Mouse (Mus musculus): ENCODE data around the gene Schip1. TPM values are rescaled to one million over a fixed set of nuclear protein-coding genes. Genes with fewer than 3 reads are reported as not detected.

The Schip1 gene
- polyA plus RNA-seq, 1 experiment = 29.5 TPM

DNA sequence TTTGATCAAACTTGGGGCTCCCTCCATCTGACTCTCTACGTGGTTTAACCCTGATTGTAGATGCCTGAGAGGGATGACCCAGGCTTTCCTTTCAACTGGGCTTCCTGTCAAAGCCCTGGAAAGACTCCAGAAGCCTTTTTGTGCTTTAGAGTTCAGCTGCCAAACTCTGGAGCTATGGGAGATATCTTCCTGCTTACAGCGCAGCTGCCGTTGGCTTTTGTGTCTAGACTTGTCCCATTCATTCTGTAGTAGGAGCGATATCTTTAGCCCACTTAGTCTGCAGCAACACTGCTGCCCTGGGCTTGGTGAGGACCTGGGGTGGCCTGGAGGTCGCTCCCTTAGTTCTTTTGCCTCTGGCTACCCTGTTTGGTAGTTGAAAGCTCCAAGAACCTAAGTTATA, 56.7 kb downstream of the Schip1 start:
- 27% methylated on average over 5 of the region's 5 CpGs for WGBS
- no peak for TF ChIP-seq CTCF (IDR thresholded peaks at IDR 0.05; ENCODE audit: insufficient read depth, low read length)
- TF ChIP-seq POLR2A (IDR thresholded peaks at IDR 0.05; ENCODE audit: borderline replicate concordance, extremely low read depth, low read depth, low read length) = no peak
- no peak for DNase-seq

GRCm38 (mm10) chr3:68126284-68126856, 61.8 kb downstream of the Schip1 start:
- WGBS = 74% methylated on average over 6 of the region's 6 CpGs

More for the DNA sequence above, 56.7 kb downstream of the Schip1 start:
- H3K4me3 ChIP-seq (replicated peaks; ENCODE audit: extremely low read depth, low read depth, low read length) = no peak overlapping the region
- H3K4me1 ChIP-seq (ENCODE audit: control insufficient read depth, insufficient read depth, low read length) = no peaks in the 10 kb centered on the region

GRCm38 (mm10) chr3:68130386-68130785, 65.8 kb downstream of the Schip1 start:
- no peaks in the 10 kb centered on the region for H3K4me1 ChIP-seq (ENCODE audit: control insufficient read depth, insufficient read depth, low read length)
- WGBS = 88% methylated on average over 1 of the region's 1 CpGs
- H3K4me3 ChIP-seq (replicated peaks; ENCODE audit: extremely low read depth, low read depth, low read length) = no peak overlapping the region
- no peak for DNase-seq
- TF ChIP-seq CTCF (IDR thresholded peaks at IDR 0.05; ENCODE audit: insufficient read depth, low read length) (no peak), POLR2A (IDR thresholded peaks at IDR 0.05; ENCODE audit: borderline replicate concordance, extremely low read depth, low read depth, low read length) (no peak)

More at GRCm38 (mm10) chr3:68126284-68126856, 61.8 kb downstream of the Schip1 start:
- Histone ChIP-seq H3K4me1 (ENCODE audit: control insufficient read depth, insufficient read depth, low read length) (no peaks in the 10 kb centered on the region), H3K4me3 (replicated peaks; ENCODE audit: extremely low read depth, low read depth, low read length) (no peak overlapping the region)
- TF ChIP-seq POLR2A (IDR thresholded peaks at IDR 0.05; ENCODE audit: borderline replicate concordance, extremely low read depth, low read depth, low read length) (no peak), CTCF (IDR thresholded peaks at IDR 0.05; ENCODE audit: insufficient read depth, low read length) (no peak)
- no peak for DNase-seq

DNA sequence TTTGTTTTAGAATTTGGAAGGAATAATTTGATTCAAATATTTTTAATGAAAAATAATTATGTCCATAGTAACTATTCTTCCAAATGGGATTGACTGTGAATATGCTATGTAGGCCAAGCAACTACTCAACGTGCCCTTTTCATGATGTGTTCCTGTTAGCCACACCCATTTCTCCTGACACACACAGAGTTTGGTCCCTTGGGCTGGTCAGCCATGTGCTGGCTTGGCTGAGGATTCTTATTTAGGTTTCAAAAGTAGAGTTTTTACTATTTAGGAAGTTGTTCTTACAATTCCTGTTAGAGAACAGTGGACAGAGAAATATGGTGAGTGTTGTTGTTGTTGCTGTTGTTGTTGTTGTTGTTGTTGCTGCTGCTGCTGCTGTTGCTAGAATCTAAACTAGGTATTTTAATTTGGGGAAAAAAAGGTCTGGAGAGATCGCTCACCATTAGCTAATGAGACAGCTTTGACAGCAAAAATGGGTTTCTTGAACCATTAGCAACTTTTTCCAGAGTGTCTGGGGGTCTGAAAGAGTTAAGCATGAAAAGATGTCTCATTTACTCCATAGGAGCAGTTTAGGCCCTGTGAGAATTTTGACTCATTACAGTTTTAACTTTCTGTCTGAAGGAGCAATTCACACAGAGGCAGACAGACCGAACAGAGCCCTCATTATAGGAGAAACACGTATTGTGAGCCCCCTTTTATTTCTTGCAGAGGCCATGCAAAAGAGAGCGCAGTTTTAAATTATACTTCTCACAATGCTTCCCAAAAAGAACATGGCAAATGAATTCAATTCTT, 74.4 kb downstream of the Schip1 start:
- Histone ChIP-seq H3K4me1 (ENCODE audit: control insufficient read depth, insufficient read depth, low read length) (no peaks in the 10 kb centered on the region), H3K4me3 (replicated peaks; ENCODE audit: extremely low read depth, low read depth, low read length) (no peak overlapping the region)
- no peak for DNase-seq
- no peak for TF ChIP-seq CTCF (IDR thresholded peaks at IDR 0.05; ENCODE audit: insufficient read depth, low read length)
- no peak for TF ChIP-seq POLR2A (IDR thresholded peaks at IDR 0.05; ENCODE audit: borderline replicate concordance, extremely low read depth, low read depth, low read length)
- WGBS = 79% methylated on average over 5 of the region's 5 CpGs

DNA sequence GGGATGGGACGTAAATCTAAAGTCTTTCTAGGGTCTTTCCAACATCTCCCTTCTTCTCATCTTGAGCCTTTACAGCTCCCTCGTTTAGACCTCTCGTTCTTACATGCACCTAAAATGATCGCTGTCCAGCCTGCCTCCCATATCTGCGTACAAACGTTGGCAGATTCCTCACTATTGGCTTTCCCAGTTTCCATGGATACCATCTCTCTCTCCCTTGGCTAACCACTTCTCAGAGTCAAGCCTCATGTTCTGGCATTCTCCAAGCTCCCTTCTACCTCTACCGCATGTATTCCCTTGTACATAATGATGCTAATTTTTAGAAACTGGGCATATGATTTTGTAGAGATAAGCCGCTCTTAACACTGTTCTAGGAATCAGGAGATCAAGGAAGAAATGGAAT, 86.1 kb downstream of the Schip1 start:
- no peak for TF ChIP-seq CTCF (IDR thresholded peaks at IDR 0.05; ENCODE audit: insufficient read depth, low read length)
- TF ChIP-seq POLR2A (IDR thresholded peaks at IDR 0.05; ENCODE audit: borderline replicate concordance, extremely low read depth, low read depth, low read length) = no peak
- 71% methylated on average over 8 of the region's 8 CpGs for WGBS
- Histone ChIP-seq H3K4me1 (ENCODE audit: control insufficient read depth, insufficient read depth, low read length) (no peaks in the 10 kb centered on the region), H3K4me3 (replicated peaks; ENCODE audit: extremely low read depth, low read depth, low read length) (no peak overlapping the region)
- no peak for DNase-seq

GRCm38 (mm10) chr3:68160175-68160574, 95.6 kb downstream of the Schip1 start:
- 62% methylated on average over 1 of the region's 1 CpGs for WGBS
- DNase-seq = no peak
- TF ChIP-seq CTCF (IDR thresholded peaks at IDR 0.05; ENCODE audit: insufficient read depth, low read length) = no peak
- TF ChIP-seq POLR2A (IDR thresholded peaks at IDR 0.05; ENCODE audit: borderline replicate concordance, extremely low read depth, low read depth, low read length) = no peak
- no peak overlapping the region for H3K4me3 ChIP-seq (replicated peaks; ENCODE audit: extremely low read depth, low read depth, low read length)
- H3K4me1 ChIP-seq (ENCODE audit: control insufficient read depth, insufficient read depth, low read length) = no peaks in the 10 kb centered on the region

GRCm38 (mm10) chr3:68160760-68161159, 96.2 kb downstream of the Schip1 start:
- H3K4me3 ChIP-seq (replicated peaks; ENCODE audit: extremely low read depth, low read depth, low read length) = no peak overlapping the region
- no peak for DNase-seq
- 36% methylated on average over 3 of the region's 3 CpGs for WGBS
- TF ChIP-seq POLR2A (IDR thresholded peaks at IDR 0.05; ENCODE audit: borderline replicate concordance, extremely low read depth, low read depth, low read length) (no peak), CTCF (IDR thresholded peaks at IDR 0.05; ENCODE audit: insufficient read depth, low read length) (no peak)
- H3K4me1 ChIP-seq (ENCODE audit: control insufficient read depth, insufficient read depth, low read length) = no peaks in the 10 kb centered on the region

DNA sequence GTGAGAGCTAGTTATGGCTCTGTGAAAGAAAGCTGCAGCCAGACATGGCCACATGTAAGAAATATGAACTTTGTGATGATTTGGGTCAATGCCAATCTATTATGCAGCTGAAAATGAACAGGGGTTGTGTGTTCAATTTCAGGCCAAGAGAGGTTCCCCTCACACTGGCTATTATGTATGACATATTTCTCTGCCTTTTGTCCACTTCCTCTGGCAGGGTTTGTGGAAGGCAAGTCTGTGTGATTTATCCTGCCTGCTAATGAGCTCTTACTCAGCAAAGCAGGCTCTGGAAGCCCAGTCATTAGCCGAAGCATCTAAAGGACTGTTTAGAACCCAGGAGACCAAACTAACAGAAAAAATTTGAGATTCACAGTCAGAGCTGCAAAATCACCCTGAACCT, 113.6 kb downstream of the Schip1 start:
- Histone ChIP-seq H3K4me3 (replicated peaks; ENCODE audit: extremely low read depth, low read depth, low read length) (no peak overlapping the region), H3K4me1 (ENCODE audit: control insufficient read depth, insufficient read depth, low read length) (no peaks in the 10 kb centered on the region)
- no peak for DNase-seq
- WGBS = 66% methylated on average over 1 of the region's 1 CpGs
- TF ChIP-seq POLR2A (IDR thresholded peaks at IDR 0.05; ENCODE audit: borderline replicate concordance, extremely low read depth, low read depth, low read length) = no peak
- no peak for TF ChIP-seq CTCF (IDR thresholded peaks at IDR 0.05; ENCODE audit: insufficient read depth, low read length)

DNA sequence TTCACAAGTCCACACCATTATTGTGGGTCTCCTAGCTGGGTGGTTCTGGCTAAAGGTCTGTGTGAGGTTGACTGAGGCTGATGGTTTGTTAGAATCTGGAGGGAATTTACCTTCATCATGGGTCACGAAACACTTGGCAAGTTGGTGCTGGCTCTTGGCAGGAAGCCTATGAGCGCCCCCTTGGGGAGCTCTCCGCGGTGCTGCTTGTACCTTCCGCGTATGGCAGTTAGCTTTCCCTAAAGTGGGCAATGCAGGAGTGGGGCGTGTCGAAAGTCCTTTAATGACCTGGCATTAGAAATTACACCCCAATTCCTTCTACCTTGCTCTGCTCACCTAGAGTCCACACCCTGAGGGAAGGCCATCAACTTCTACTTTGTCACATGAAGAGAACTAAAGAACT, 122.9 kb downstream of the Schip1 start:
- Histone ChIP-seq H3K4me3 (replicated peaks; ENCODE audit: extremely low read depth, low read depth, low read length) (no peak overlapping the region), H3K4me1 (ENCODE audit: control insufficient read depth, insufficient read depth, low read length) (no peaks in the 10 kb centered on the region)
- WGBS = 64% methylated on average over 8 of the region's 8 CpGs
- DNase-seq = no peak
- no peak for TF ChIP-seq POLR2A (IDR thresholded peaks at IDR 0.05; ENCODE audit: borderline replicate concordance, extremely low read depth, low read depth, low read length)
- no peak for TF ChIP-seq CTCF (IDR thresholded peaks at IDR 0.05; ENCODE audit: insufficient read depth, low read length)

GRCm38 (mm10) chr3:68189100-68189499, 124.5 kb downstream of the Schip1 start:
- no peak overlapping the region for H3K4me3 ChIP-seq (replicated peaks; ENCODE audit: extremely low read depth, low read depth, low read length)
- no peak for TF ChIP-seq CTCF (IDR thresholded peaks at IDR 0.05; ENCODE audit: insufficient read depth, low read length)
- no peak for TF ChIP-seq POLR2A (IDR thresholded peaks at IDR 0.05; ENCODE audit: borderline replicate concordance, extremely low read depth, low read depth, low read length)
- no peak for DNase-seq
- 52% methylated on average over 2 of the region's 2 CpGs for WGBS
- H3K4me1 ChIP-seq (ENCODE audit: control insufficient read depth, insufficient read depth, low read length) = no peaks in the 10 kb centered on the region

All from lung, adult 2 months (tissue).